ENCODE assay signal across 23 mouse cellular contexts in genomic region chr13:44057542-44057941, GRCm38 (mm10).
A peak's percentile ranks its signal among the peaks of the same experiment; 100 is the strongest.
DNase-seq lines count a peak whose midpoint lies in the region; ATAC-seq and TF ChIP-seq lines count a peak whose summit lies in the region.
"Had no signal": no experiment of that assay in that cellular context is flagged by ENCODE, and none has a peak within 500 bp of the region (broad histone marks: within the 10 kb centered on the region; RNA-seq: fewer than 3 reads in every experiment).

No protein-coding gene starts in this region.

- no peak for TF ChIP-seq EP300 in heart, adult 2 months (IDR thresholded peaks at IDR 0.05; ENCODE audit: insufficient read depth, low read depth, low read length)

- peaks cover 16% of the 10 kb centered on the region; the same call in 1 of the 2 replicates for H3K36me3 ChIP-seq in heart, adult 2 months (ENCODE audit: control insufficient read depth, insufficient read depth, low read length)
- H3K36me3 ChIP-seq in heart, embryonic 12.5 days: no peaks in the 10 kb centered on the region
- no peaks in the 10 kb centered on the region for H3K36me3 ChIP-seq in heart, embryonic 16.5 days (ENCODE audit: control insufficient read depth, insufficient read depth)
- H3K36me3 ChIP-seq: forebrain, embryonic 10.5 days; G1E; hindbrain, embryonic 12.5 days; hindbrain, embryonic 15.5 days had no signal

- H3K4me3 ChIP-seq in heart, adult 2 months: no peak overlapping the region
- H3K4me3 ChIP-seq in heart, embryonic 12.5 days: no peak overlapping the region
- H3K4me3 ChIP-seq in heart, embryonic 16.5 days (ENCODE audit: low read length): no peak overlapping the region
- H3K4me3 ChIP-seq: forebrain, embryonic 10.5 days; forebrain, embryonic 13.5 days; hindbrain, embryonic 12.5 days; hindbrain, embryonic 15.5 days had no signal

- H3K9me3 ChIP-seq in heart, embryonic 12.5 days (replicated peaks): no peaks in the 10 kb centered on the region
- H3K9me3 ChIP-seq in heart, embryonic 16.5 days (replicated peaks; ENCODE audit: control insufficient read depth, low read length): no peaks in the 10 kb centered on the region
- H3K9me3 ChIP-seq: forebrain, embryonic 10.5 days; forebrain, embryonic 13.5 days; G1E; hindbrain, embryonic 12.5 days; hindbrain, embryonic 15.5 days had no signal

- no peak overlapping the region for H3K4me2 ChIP-seq in heart, embryonic 12.5 days
- no peak overlapping the region for H3K4me2 ChIP-seq in heart, embryonic 16.5 days (ENCODE audit: low read depth, low read length)
- H3K4me2 ChIP-seq: forebrain, embryonic 13.5 days; hindbrain, embryonic 12.5 days; hindbrain, embryonic 15.5 days had no signal

- H3K9ac ChIP-seq in heart, adult 2 months (ENCODE audit: low read depth, low read length): no peak overlapping the region
- H3K9ac ChIP-seq in heart, embryonic 12.5 days: no peak overlapping the region
- H3K9ac ChIP-seq in heart, embryonic 16.5 days (ENCODE audit: low read length): no peak overlapping the region
- H3K9ac ChIP-seq: forebrain, embryonic 13.5 days; hindbrain, embryonic 12.5 days; hindbrain, embryonic 15.5 days had no signal

- no peaks in the 10 kb centered on the region for H3K27me3 ChIP-seq in heart, adult 2 months (ENCODE audit: control insufficient read depth, insufficient read depth, low read length)
- H3K27me3 ChIP-seq in heart, embryonic 12.5 days (replicated peaks): no peaks in the 10 kb centered on the region
- no peaks in the 10 kb centered on the region for H3K27me3 ChIP-seq in heart, embryonic 16.5 days (ENCODE audit: control insufficient read depth, insufficient read depth, low read length)
- H3K27me3 ChIP-seq: CH12.LX; hindbrain, embryonic 15.5 days had no signal

- H3K79me2 ChIP-seq in heart, adult 2 months (replicated peaks; ENCODE audit: control insufficient read depth, insufficient read depth, low read length): no peaks in the 10 kb centered on the region

- intact Hi-C loops in heart, adult 2 months (cut with DNase I): loop anchor here (5.0 kb wide), 1 partner anchor 195 kb away; no protein-coding TSS in a partner anchor
- intact Hi-C loops in heart, postnatal 25 days (cut with DNase I): no loop called here
- intact Hi-C loops in heart, postnatal 36 days (cut with DNase I): loop anchor here (5.0 kb wide), 1 partner anchor 255 kb away; no protein-coding TSS in a partner anchor

- no peak for TF ChIP-seq CTCF in heart, adult 2 months (IDR thresholded peaks at IDR 0.05)

- TF ChIP-seq POLR2A in heart, adult 2 months (IDR thresholded peaks at IDR 0.05; ENCODE audit: insufficient read depth, low read depth, low read length): no peak

- peak overlapping the region; percentile 64 for H3K27ac ChIP-seq in heart, adult 2 months
- peak overlapping the region; percentile 54; the same call in 1 of the 2 replicates for H3K27ac ChIP-seq in heart, embryonic 12.5 days (ENCODE audit: poor library complexity, severe bottlenecking)
- peak overlapping the region; percentile 32 for H3K27ac ChIP-seq in heart, embryonic 16.5 days (ENCODE audit: low read length)
- H3K27ac ChIP-seq: forebrain, embryonic 10.5 days; forebrain, embryonic 13.5 days; hindbrain, embryonic 12.5 days; hindbrain, embryonic 15.5 days had no signal

- no peak for DNase-seq in heart, adult 2 months
- no peak for DNase-seq in heart, postnatal 25 days (ENCODE audit: low spot score)
- no peak for DNase-seq in heart, postnatal 36 days
- no peak for DNase-seq in heart, adult 11 months
- DNase-seq in yolk sac, embryonic 10.5 days (ENCODE audit: low spot score): no peak
- DNase-seq: adrenal gland, adult 2 months; adrenal gland, postnatal 14 days; B cell, adult 2 months; cerebellum, adult 11 months; cerebellum, postnatal 10 days; gastrocnemius, postnatal 10 days; gastrocnemius, postnatal 36 days; kidney, adult 2 months had no signal

- ATAC-seq in heart, embryonic 12.5 days (ENCODE audit: insufficient number of reproducible peaks, low FRiP score): no peak
- no peak for ATAC-seq in heart, embryonic 16.5 days (replicated peaks; ENCODE audit: extremely low read depth, insufficient read depth, low FRiP score)
- ATAC-seq: forebrain, embryonic 13.5 days; forebrain, embryonic 16.5 days; intestine, postnatal 0 days had no signal

- peaks cover 28% of the 10 kb centered on the region for H3K4me1 ChIP-seq in heart, adult 2 months (ENCODE audit: control insufficient read depth, insufficient read depth, low read length)
- H3K4me1 ChIP-seq in heart, embryonic 12.5 days (replicated peaks): peaks cover 64% of the 10 kb centered on the region
- peaks cover 53% of the 10 kb centered on the region for H3K4me1 ChIP-seq in heart, embryonic 16.5 days (ENCODE audit: control insufficient read depth, insufficient read depth, low read length)

- 93% methylated on average over 5 of the region's 5 CpGs for WGBS in heart, adult 2 months
- WGBS in heart, embryonic 12.5 days: 64% methylated on average over 5 of the region's 5 CpGs
- 74% methylated on average over 5 of the region's 5 CpGs for WGBS in heart, embryonic 16.5 days
